Mouse (Mus musculus) frontal cortex, postnatal 36 days (tissue): ENCODE measurements around the gene Suz12.
"Not testable (repeated sequence)": the region's sequence is repeated elsewhere in the genome, so short reads cannot be mapped to it uniquely, and the experiment has no call there.

Experiments used
- DNase-seq, 2 experiments: peaks; one replicate each; pipeline ENCODE4 v3.0.0; 2022; ENCODE audit warnings: low spot score in 2 of 2

The Suz12 gene

DNA sequence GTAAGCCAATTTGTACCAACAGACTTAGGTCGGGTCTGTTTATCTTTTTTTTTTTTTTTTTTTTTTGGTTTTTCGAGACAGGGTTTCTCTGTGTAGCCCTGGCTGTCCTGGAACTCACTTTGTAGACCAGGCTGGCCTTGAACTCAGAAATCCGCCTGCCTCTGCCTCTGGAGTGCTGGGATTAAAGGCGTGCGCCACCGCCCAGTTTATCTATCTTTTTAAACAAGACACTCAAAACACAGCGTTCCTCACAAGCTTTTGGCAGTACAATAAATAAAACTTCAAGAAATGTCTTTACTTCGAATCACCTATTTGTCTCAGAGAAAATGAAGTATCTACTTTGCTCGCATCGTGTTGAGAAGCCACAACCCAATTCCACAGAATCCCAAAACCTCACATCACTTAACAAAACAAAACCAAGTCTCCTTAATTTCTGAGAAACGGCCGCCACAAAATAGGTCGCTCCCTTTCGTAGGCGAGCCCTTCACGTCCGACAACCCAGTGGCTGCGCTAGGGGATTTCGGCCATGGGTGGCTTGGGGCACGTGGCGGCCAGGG, 793 bp upstream of the Suz12 start:
- DNase-seq, result no peak

DNA sequence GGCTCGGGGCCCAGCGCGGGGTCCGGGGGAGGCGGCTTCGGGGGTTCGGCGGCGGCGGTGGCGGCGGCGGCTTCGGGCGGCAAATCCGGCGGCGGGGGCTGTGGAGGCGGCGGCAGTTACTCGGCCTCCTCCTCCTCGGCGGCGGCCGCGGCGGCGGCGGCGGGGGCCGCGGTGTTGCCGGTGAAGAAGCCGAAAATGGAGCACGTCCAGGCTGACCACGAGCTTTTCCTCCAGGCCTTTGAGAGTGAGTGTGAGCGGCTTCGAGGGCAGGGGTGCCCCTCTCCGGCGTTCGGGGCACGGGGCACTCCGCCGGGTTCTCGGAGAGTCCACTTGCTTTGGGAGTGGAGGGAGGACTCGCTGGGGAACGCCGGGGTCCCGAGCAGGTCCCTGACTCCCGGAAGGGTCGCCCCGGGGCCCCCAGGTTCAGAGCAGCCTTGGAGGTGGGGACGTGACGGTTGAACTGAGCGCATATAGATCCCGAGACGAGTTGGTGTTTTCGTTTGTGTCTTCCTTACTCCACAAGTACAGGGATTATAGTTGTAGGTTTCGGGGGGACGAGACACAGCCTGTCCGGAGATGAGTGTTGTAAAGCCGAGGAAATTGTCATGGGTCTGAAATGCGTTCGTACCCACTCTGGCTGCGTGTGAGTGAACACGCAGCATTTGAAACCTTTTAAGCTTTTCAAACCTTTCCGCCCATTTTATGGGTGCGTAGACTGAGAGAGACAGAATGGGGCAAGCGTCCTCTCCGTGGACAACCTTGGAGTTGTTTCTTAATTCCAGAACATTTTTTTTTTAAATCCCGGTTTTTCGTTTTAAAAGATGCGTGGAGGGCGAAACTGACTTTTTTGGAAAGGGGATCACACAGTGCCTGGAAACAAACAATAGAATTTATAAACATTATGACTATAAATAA, 707 bp downstream of the Suz12 start:
- peak in 1 of 2 experiments; percentile 13 for DNase-seq

DNA sequence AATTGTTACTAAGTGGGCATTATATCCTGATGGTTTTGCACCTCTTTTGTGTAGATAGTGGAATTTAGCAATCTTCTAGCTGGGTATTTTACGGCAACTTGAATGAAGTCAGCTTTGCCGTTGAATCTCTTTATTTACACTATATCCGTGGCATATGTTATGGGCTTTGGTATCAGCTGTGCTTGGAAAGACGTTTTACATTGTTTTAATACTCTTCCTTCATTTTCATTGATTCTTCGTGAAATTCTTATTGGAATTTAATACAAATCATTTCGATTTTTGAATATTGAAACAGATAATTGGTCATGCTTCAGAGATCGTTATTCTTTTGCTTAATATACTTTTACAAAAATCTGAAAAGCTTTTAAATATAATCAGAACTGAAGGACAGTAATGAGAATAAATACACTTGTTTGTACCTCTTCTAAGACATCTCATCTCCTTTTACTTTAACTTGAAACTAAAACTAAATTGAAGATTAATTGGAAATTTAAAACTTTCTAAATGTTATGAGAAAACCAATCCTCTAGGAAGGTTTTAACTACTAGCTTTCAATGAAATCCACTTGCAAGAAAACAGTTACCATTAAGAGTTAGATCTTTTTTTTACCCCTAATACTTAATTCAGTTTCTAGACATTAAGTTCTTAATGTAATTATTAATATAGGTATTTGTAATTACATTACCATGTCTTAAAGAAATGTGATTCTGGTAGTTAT, 1.5 kb downstream of the Suz12 start:
- DNase-seq, result no peak

DNA sequence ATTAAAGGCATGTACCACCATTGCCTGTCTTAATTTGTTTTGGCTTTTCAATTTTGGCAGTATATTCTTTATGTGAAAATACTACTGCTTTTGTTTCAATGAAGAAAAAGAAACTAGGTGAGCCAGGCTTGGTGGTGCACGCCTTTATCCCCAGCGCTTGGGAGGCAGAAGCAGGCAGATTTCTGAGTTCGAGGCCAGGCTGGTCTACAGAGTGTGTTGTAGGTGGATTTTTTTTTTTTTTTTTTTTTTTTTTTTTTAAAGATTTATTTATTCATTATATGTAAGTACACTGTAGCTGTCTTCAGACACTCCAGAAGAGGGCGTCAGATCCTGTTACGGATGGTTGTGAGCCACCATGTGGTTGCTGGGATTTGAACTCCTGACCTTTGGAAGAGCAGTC, 23.6 kb downstream of the Suz12 start:
- not testable (repeated sequence) for DNase-seq

DNA sequence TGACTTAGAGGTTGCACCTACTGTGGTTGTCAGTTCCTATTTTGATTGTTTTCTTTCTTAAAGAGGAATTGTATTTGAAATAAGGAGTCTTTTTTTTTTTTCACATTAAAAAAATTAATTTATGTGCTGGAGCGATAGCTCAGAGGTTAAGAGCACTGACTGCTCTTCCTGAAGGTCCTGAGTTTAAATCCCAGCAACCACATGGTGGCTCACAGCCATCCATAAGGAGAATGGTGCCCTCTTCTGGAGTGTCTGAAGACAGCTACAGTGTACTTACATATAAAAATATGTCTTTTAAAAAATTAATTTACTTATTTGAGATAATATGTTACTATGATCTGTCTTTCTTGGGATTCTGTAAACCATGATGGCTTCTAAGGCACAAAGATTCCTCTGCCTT, 26.9 kb downstream of the Suz12 start:
- no peak for DNase-seq

DNA sequence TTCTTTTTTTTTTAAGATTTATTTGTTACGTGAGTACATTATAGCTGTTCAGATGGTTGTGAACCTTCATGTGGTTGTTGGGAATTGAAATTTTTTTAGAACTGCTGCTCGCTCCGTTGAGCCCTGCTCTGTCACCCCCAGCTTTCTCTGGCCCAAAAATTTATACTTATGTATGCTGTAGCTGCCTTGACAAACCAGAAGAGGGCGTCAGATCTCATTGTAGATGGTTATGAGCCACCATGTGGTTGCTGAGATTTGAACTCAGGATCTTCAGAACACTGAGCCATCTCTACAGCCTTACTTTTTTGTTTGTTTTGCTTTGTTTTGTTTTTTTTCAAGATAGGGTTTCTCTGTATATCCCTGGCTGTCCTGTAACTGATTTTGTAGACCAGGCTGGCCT, 28.4 kb downstream of the Suz12 start:
- DNase-seq, result no peak

DNA sequence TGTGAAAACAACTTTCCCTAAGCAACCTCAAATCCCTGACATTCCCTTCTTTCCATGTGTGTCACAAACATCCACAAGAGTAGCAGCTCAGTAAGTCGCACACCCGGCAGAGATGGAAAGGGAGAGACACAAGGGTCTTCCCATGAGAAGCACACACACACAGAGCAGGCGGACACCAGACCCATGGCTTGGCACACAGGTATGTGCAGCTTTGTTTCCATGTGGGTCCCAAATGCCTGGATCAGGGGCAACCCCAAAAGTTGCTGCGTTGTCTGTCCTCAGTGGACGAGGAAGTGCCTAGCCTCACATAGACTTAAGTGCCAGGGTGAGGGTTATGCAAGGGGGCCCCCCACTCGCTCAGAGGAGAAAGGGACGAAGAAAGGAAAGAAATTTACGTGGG, 44.6 kb downstream of the Suz12 start:
- no peak for DNase-seq

DNA sequence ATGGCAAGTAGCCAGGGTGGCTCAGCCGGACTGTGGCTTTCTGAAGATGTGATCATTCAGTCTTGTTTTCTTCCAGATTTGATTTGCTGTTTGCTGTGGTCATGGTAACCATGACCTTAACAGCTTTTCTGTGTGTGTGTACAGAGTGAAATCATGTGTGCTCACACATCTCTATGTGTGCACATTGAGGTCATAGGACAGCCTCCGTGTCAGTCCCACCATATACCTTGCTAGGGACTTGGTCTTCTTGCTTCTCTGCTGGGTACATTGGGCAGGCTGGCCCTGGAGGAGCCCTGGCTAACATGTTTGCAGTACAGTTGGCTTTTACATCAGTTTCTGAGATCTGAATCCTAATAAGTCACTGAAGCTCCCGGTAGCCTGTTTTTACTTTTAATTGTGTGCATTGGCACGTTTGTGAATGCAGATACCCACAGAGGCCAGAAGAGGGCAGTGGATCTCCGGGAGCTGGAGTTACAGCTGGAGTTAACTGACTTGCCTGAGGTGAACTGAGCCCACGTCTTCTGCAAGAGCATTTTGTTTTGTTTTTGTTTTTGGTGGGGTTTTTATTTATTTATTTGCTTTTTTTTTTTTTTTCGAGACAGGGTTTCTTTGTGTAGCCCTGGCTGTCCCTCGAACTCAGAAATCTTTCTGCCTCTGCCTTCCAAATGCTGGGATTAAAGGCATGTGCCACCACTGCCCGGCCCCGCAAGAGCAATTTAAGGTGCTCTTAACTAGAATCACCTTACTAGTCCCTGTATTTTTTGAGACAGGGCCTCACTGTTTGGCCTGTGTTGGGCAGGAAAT, 49.9 kb downstream of the Suz12 start:
- peak; percentile 11 to 21 for DNase-seq

DNA sequence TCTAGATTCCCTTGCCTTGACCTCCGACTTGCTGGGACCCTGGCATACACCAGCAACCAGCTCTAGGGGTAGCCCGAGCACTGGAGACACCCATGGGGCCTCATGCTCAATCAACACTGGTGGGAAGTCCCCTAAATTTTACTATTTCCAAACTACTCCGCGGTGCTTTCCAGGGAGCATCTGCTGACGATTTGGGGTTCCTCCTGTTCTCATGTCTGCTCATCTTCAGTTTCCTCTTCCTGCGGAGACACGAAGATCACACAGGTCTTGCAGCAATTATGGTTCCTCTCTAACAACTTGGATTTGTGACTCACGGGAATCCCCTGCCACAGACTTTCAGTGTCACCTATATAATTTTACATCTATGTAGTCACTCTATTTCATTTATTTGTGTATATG, 50.5 kb downstream of the Suz12 start:
- DNase-seq, result no peak

DNA sequence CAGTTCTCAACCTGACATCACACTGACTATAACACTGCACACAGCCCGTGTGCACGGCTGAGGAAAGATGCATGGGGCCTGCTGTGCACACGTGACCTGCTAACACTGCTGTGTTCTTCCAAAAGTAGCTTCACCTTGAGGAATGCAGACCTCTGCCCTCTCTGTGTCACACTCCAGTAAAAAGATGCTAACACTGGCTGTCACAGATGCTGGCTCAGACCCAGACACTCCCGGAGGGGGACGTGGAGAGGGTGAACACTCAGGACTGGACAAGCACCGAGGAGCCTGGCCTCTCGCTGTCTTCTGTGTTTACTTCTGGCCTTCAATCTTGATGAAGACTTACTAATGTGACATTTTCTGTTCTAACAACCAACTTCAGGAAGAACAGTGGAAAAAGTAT, 54.0 kb downstream of the Suz12 start:
- DNase-seq, result no peak

DNA sequence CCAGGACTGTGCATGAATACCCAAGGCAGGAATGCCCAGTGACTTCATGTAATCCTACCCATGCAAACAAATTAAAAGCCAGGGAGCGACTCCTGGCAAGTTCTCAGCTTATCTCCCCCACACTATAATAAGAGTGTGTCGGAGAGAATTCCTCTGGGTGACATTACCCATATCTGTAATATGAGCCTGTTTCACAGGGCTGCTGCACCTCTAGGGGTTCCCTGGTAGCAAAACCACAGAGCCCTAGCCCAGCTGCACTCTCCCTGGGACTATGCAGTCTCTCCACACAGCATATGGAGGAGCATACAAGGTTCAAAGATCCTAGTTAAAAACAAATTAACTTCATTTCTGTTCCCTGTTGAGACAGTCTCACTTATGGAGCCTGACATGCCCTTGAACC, 57.2 kb downstream of the Suz12 start:
- DNase-seq, result no peak

DNA sequence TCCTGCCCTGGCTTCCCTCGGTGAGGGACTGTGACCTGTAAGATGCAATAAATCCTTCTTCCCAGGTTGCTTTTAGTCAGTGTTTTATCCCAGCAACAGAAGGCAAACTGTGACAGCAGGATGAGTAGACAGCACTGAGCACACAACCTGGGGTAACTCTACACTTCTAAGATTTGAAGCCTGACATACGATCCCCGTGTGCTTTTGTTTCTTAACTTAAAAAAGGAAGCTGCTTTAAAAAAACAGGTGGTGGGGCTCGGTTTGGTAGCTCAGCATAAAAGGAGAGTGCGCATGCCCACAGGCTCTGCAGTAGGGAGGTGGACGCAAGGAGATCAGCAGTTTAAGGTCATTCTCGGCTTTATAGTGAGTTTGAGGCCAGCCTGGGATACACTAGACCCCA, 59.5 kb downstream of the Suz12 start:
- no peak for DNase-seq

DNA sequence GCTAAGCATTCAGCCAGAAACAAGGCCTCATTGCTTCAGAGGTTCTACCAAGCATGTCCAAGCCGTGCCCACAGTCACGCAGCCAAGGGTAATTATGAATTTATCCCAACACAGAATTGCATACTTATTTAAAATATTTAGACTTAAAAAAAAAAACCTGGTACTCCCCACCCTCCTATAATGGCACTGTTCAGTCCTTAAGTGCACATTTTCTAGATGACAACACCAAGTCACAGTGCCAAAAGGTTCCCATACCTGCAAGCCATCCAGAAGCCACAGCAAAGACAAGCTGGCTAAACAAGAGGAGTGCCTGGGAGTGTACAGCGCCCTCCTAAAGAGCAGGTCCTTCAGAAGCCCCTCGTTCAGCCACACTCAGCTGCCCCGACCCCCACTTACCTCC, 60.3 kb downstream of the Suz12 start:
- DNase-seq, result no peak

DNA sequence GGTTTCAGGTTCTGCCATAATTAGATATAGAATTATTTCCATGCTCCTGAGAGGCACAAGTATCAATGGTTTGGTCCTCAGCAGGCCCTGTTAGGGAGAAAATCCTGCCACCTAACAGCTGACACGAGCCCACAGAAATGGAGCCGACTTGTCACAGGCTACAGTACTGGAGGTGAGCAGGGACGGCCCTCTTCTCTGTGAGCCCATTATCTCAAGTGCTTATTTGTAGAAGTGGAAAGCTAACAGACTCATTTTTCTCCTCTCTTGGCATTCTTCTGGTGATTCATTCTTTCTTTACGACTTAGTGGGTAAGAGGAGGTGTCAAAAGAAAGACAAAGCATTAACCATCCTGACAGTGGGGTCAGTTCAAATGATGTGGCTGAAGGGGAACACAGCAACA, 61.8 kb downstream of the Suz12 start:
- DNase-seq, result no peak

DNA sequence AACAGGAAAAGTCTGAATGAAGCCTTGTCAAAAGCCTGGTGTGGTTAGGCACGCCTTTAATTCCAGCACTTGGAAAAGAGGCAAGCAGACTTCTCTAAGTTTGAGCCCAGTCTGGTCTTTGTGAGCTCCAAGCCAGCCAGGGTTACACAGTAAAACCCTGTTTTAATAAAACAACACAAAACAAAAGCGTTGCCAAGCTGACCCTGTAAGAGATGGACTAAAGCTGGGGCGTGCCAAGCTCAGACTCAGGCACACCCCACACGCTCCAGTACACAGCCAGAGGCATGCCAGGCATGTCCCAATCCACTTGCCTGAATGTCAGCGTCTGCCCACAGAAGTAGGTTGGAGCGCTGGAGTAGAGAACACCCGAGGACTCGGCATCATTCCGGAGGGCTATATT, 63.2 kb downstream of the Suz12 start:
- DNase-seq, result no peak

DNA sequence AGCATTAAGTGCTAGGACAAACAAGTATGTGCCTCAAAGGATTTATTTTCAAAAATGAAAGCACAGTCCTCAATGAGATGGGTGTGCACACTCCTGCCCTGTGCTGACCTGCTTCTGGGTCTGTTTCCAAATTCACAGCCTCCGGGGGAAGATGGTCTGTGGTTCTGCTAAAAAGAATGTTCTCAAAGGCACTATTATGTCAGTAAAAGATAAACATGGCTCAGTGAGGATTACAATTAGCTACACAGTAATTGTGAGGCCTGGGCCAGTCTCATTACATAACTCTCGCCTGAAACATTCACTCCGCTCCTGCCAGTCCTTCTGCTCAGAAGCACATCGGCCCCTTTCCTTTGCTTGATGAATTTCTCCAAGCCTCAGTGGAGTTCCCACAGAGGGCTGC, 69.3 kb downstream of the Suz12 start:
- DNase-seq, result peak; percentile 11 to 40

DNA sequence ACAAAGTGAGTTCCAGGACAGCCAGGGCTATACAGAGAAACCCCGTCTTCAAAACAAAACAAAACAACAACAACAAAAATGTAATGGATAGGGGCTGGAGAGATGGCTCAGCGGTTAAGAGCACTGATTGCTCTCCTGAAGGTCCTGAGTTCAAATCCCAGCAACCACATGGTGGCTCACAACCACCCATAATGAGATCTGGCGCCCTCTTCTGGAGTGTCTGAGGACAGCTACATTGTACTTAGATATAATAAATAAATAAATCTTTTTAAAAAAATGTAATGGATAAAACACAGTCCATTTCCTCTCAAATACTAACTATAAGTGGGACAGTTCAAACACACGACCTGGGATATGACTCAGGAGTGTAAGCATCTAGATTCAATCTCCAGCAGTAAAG, 73.5 kb downstream of the Suz12 start:
- not testable (repeated sequence) for DNase-seq

DNA sequence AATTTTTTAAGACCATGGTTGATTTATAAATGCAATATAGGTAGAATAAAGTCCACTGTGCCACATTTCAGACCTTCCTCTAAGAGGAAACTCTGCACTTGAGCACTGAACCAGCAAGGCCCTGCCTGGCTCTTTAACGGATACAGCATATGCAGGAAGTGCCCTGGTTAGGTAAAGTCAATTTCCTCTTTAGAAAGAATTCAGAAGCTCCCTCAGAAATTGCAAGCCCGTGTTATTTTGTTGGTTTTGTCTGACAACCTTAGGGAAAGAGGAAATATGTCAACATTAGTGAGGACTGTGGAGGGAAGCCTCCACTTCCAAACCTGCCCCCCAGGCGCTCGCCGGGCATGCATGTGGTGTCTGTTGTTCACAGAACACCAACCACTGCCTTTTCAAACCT, 74.7 kb downstream of the Suz12 start:
- no peak for DNase-seq

DNA sequence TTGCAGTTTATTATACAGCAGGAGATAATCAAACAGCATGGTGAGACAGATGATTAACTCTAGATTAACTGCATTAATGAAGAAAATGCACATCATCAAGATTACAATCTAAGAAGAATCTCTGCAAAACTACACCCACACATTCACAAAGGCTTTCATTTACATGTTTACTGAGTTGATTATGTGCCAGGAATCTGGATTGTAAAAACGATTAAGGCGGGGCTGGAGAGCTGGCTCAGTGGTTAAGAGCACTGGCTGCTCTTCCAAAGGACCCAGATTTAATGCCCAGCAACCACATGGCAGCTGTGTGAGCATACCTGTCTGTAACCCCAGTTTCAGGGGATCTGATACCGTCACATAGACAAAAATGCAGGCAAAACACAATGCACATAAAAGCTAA, 76.9 kb downstream of the Suz12 start:
- DNase-seq, result no peak

DNA sequence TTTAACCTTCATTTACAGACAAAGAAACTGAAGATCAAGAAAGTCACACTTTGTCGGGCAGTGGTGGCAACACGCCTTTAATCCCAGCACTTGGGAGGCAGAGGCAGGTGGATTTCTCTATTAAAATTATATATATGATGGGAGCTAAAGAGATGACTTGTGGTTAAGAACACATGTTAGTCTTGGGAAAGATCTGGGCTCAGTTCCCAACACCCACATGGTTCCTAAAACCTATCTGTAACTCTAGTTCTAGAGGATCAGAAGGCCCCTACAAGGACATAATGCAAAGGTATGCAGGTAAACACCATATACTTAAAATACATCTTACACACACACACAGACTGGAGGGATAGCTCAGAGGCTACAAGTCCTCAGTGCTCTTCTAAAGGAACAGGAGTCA, 78.1 kb downstream of the Suz12 start:
- no peak for DNase-seq

DNA sequence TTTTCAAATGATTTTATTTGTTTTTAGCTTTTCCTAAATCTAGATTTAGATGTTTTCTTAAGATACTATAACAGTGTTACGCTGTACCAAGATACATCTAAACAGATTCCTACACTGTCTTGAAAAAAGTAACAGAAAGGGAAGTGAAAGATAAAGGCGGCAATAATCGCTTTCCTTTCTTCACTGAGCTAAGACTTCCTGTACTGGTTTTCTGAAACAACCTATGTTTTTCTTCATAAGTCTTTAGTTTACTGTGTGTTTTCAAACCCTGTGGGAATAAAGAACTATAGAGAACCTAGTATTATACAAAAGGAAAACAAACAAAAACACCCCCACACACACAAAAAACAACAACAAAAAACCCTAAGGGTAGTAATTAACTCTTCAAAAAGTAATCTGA, 79.5 kb downstream of the Suz12 start:
- DNase-seq, result no peak

DNA sequence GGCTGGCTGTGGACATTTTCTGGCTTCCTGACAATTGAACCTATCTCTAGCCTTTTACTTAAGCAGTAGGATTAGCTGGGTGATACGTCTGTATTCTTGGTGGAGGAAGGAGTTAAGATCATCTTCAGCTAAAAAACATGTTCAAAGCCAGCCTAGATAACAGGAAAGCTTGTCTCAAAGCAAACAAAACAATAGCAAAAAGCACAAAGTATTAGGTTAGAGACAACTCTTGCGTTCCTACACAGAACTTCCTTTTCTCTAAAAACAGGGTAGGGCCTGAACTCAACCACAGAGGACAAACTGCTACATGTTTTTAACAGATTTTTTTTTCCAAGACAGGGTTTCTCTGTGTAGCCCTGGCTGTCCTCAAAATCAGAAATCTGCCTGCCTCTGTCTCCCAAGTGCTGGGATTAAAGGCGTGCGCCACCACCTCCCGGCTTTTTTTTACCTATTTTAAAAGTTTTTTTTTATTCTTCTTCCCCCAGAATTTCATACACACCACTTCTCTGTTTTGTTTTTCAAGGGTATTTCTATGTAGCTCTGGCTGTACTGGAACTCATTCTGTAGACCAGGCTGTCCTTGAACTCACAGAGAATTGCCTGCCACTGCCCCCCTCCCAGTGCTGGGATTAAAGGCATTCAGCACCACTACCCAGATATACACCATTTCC, 82.8 kb downstream of the Suz12 start:
- DNase-seq, result no peak
